Mouse (Mus musculus) layer of hippocampus, postnatal 25 days (tissue): ENCODE results near the gene Lrrc45. TPM values are rescaled to one million over a fixed set of nuclear protein-coding genes. Genes with fewer than 3 reads are reported as not detected.
"Not testable (repeated sequence)": the region's sequence is repeated elsewhere in the genome, so short reads cannot be mapped to it uniquely, and the experiment has no call there.

Experiments
- DNase-seq, 2 experiments: peaks; one replicate each; pipeline ENCODE4 v3.0.0; 2022; ENCODE audit warnings: mixed read lengths in 2 of 2, low spot score in 1 of 2; ENCODE audit errors: extremely low spot score in 1 of 2
- total RNA-seq, 2 experiments: library from RNA; stranded (reverse); gene quantifications; 2 replicates each; pipeline ENCODE4 v1.2.3; 2021

The Lrrc45 gene
- total RNA-seq, 2 experiments from 2014 or later: 47.0 to 65.2 TPM

DNA sequence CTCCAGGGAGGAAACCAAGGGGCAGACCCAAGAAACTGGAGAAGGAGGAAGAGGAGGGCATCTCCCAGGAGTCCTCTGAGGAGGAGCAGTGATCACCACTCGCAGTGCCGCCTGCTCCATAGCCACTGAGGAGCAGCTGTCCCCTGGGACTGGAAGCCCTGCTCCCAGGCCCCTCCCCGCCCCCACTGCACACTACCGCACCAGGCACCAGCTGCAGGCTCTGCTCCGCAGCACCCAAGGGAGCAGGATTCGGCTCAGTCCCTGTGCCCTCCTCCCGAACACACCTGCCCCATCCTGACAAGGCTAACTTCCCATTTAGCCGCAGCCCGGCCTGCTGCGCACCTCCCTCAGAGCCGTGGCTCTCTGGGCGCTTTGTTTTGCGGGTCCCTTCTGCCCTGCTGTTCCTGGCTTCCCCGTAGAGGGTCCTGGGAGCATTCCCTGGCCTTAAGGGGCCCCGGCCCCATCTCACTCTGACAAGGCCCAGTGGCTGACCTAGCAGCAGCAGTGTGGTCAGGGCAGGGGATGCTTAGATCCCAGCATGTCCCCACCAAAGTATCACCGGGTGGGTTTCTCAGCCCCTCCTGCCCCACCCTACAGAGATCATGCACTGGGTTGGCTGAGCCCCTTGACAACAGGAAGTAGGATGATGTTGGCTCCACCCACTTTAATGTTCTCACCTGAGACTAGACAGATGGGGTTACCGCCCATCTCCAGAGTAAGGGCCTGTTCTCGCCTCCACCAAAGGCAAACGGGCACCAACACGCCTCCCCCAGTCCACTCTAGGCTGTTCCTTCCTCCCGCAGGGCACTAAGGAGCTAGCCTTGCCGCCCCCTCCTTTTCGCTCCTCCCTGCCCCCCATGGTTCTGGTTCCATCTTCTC, 49.6 kb downstream of the Lrrc45 start:
- not testable (repeated sequence) for DNase-seq

DNA sequence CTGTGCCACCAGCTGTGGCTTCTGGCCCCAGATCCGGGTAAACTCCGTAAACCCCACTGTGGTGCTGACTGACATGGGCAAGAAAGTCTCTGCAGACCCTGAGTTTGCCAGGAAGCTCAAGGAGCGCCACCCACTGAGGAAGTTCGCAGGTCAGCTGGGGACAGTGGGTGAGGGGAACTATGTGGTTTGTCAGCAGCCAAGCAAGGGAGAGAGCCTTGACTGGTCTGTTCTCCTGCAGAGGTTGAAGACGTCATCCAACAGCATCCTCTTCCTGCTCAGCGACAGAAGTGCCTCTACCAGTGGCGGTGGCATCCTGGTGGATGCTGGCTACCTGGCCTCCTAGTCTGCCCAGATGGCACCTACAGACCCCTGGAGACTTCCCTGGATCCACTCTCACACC, 53.3 kb downstream of the Lrrc45 start:
- not testable (repeated sequence) for DNase-seq

DNA sequence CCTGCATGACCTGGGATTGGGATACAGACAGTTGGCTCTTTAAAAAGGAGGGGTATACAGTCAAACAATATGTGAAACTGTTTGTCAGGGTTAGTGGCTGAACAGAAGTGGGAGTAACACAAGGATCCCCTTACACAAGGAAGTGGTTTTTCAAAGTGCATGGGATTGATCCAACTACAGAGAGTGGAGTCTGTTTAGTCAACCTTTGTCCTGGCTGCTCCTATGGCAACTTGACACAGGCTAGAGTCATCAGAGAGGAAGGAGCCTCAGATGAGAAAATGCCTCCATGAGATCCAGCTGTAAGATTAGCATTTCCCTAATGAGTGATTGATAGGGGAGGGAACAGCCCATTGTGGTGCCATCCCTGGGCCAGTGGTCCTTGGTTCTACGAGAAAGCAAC, 54.5 kb downstream of the Lrrc45 start:
- no peak for DNase-seq

Other genes with a start within 250 kb of the Lrrc45 start
- 10 to 100 TPM; 50.8 to 53.8 TPM for gene Arl16, start 246.3 kb upstream of the Lrrc45 start, total RNA-seq
- gene Mrpl12, start 229.3 kb upstream of the Lrrc45 start, total RNA-seq: 10 to 100 TPM; 60.9 to 72.0 TPM
- 10 to 100 TPM; 18.1 to 22.4 TPM for gene Slc25a10, start 222.1 kb upstream of the Lrrc45 start, total RNA-seq
- under 1 TPM; 0.15 to 0.19 TPM for gene Gcgr, start 183.2 kb upstream of the Lrrc45 start, total RNA-seq
- 10 to 100 TPM; 86.1 to 86.5 TPM for gene Mcrip1, start 164.2 kb upstream of the Lrrc45 start, total RNA-seq
- not detected for gene Ppp1r27, start 162.8 kb upstream of the Lrrc45 start, total RNA-seq
- gene P4hb, start 140.7 kb upstream of the Lrrc45 start, total RNA-seq: 100 to 1,000 TPM; 127 to 136 TPM
- 100 to 1,000 TPM; 306 to 324 TPM for gene Arhgdia, start 132.3 kb upstream of the Lrrc45 start, total RNA-seq
- 10 to 100 TPM; 61.7 to 67.4 TPM for gene Alyref, start 115.6 kb upstream of the Lrrc45 start, total RNA-seq
- gene Anapc11, start 115.5 kb upstream of the Lrrc45 start, total RNA-seq: 100 to 1,000 TPM in 1 of 2 experiments, 10 to 100 TPM in 1; 87.2 to 109 TPM
- 1 to 10 TPM; 2.1 to 2.9 TPM for gene Npb, start 105.4 kb upstream of the Lrrc45 start, total RNA-seq
- gene Pcyt2, start 96.0 kb upstream of the Lrrc45 start, total RNA-seq: 100 to 1,000 TPM; 133 to 162 TPM
- 10 to 100 TPM; 36.1 to 42.4 TPM for gene Sirt7, start 88.7 kb upstream of the Lrrc45 start, total RNA-seq
- gene Mafg, start 80.3 kb upstream of the Lrrc45 start, total RNA-seq: 10 to 100 TPM; 68.9 to 83.2 TPM
- 1 to 10 TPM; 4.3 to 4.9 TPM for gene Pycr1, start 70.2 kb upstream of the Lrrc45 start, total RNA-seq
- gene Myadml2, start 65.8 kb upstream of the Lrrc45 start, total RNA-seq: 1 to 10 TPM; 2.5 to 3.5 TPM
- gene Notum, start 52.8 kb upstream of the Lrrc45 start, total RNA-seq: 1 to 10 TPM; 4.5 to 8.2 TPM
- 10 to 100 TPM; 50.0 to 55.7 TPM for gene Aspscr1, start 41.0 kb upstream of the Lrrc45 start, total RNA-seq
- 10 to 100 TPM; 20.1 to 21.9 TPM for gene Cenpx, start 187 bp upstream of the Lrrc45 start, total RNA-seq
- 10 to 100 TPM; 33.7 to 46.8 TPM for gene Rac3, start 7.5 kb downstream of the Lrrc45 start, total RNA-seq
- gene Dcxr, start 13.4 kb downstream of the Lrrc45 start, total RNA-seq: 10 to 100 TPM; 12.4 to 12.9 TPM
- gene Cbr2, start 18.2 kb downstream of the Lrrc45 start, total RNA-seq: 1 to 10 TPM; 1.5 to 1.6 TPM
- 10 to 100 TPM; 19.9 to 22.8 TPM for gene Hmga1b, start 48.9 kb downstream of the Lrrc45 start, total RNA-seq
- 10 to 100 TPM; 68.8 to 74.1 TPM for gene Rfng, start 70.3 kb downstream of the Lrrc45 start, total RNA-seq
- gene Gps1, start 70.3 kb downstream of the Lrrc45 start, total RNA-seq: 100 to 1,000 TPM; 147 to 153 TPM
- 10 to 100 TPM; 45.7 to 50.0 TPM for gene Dus1l, start 82.5 kb downstream of the Lrrc45 start, total RNA-seq
- 100 to 1,000 TPM; 191 to 198 TPM for gene Fasn, start 110.6 kb downstream of the Lrrc45 start, total RNA-seq
- gene Ccdc57, start 218.9 kb downstream of the Lrrc45 start, total RNA-seq: 1 to 10 TPM; 4.8 to 8.0 TPM
- 1 to 10 TPM; 2.0 to 2.2 TPM for gene Slc16a3, start 234.6 kb downstream of the Lrrc45 start, total RNA-seq